Mouse (Mus musculus): Measurements from ENCODE around the gene Matn4.

Gene Matn4

DNA sequence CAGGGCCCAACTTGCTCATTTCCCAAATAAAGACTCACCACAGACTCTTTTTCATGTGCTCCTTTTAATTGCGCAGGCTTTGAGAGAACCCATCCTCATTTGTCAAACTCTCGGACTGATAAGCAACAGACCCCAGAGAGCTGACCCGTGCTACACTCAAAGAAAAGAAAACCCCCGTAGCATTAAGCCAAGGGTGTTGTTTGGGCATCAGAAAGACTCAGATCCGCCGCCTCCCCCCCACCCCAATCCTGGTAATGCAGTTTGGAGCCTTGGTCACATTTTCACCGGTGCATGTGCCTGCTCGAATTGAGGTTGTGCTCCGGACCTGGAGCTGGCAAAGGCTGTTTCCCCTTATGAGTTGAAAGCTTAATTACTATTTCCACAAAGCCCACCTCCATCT is at the start of gene Matn4:
Matn4 (minus strand) TSS at position 101 of the 400 bp plus-strand sequence.
- no peak for DNase-seq

DNA sequence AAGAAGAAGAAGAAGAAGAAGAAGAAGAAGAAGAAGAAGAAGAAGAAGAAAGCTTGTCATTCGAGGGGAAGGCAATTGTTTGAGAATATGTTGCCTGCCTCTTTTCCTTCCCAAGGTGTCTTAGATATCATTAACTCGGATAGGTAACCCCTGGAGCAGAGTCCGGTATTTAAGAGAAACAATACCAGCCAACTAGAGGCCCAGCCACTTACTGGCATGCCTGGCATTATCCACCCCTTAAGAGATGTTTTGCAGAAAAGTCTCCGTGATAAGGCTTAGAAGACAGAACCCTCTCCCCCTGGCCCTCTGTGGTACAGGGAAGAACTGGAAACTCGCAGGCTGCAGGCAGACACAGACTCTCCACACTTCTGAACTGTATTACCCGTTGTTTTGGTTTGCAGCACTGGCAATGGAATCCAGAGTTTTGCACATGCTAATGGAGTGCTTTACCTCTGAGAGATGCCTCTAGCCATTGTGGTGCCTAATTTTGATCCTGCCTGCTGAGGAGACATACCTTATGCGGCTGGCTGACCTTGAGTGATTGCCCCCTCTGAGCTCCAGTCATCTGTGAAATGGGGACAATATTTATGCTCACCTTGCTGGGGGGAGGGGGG is 49.0 kb upstream of the Matn4 start:
- peak in 1 of 2 experiments; percentile 28 for DNase-seq

- peak in 1 of 2 experiments; percentile 18 for DNase-seq
Observed at GRCm38 (mm10) chr2:164453047-164453757, 48.2 kb upstream of the Matn4 start.

GRCm38 (mm10) chr2:164452000-164452676 is 47.2 kb upstream of the Matn4 start:
- DNase-seq = peak in 1 of 2 experiments; percentile 18

DNA sequence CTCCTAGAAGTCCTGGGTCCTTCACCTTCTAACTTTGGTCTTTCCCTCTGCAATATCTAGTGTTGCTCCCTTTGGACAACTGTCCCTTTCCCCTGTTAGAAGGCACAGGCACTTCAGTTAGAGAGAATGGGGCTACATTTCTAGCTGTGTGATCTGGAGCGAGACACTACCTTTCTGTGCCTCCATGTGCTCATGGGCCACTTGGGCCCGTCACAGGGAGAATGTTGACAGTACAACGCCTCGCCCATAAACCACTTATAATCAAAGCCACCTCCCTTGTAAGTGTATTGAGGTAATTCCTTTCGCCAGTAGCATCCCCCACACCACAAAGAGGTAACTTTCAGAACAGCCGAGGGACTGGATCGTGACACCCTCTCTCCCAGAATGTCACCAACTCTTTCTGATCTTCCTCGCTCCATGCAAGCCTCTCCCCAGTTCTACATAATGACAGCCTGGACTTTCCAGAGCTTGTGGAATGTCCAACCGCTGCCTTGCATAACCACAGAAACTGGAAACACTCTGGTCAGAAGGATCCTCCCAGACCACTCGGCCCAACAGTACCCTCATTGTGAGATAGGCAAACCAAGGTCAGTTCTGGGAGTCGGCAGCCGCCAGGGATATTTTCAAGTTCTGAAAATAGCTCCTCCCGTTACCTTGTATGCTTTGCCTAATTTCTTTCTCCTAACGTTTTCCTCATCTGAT is 44.5 kb upstream of the Matn4 start:
- no peak for DNase-seq

DNA sequence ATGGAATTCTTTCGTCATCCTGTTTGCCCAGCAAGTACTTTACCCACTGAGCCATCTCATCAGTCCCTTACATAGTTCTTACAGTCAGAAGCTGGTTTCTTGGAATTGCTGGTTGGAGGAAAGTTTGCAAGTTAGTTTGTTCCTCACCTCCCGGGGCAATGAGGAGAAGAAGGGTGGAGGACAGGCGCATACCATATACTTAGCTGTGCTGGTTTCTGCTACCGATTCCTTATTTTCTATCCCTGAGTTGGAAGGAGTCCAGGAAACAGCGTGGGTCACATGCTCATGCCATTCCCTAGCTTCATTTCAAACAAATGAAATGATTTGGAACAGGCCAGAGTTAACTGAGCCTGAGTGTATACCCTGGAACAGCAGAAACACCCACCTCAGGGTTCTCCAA is 44.0 kb upstream of the Matn4 start:
- DNase-seq = no peak

DNA sequence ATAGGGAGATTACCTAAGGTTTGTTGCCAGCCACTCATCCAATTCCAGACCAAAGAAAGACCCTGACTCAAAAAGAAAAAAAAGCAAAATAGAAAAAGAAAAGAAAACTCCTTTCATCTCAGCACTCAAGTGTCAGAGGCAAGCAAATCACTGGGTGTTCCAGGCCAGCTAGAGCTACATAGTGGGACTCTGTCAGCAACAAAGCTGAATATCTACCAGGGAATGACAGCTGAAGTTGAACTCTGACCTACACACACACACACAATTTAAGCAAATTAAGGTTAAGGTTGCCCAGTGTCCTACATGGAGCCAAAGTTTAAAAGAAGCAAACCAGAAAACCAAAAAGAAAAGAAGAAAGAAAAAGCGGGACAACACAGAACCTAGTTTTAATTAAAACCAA is 43.2 kb upstream of the Matn4 start:
- DNase-seq = no peak

GRCm38 (mm10) chr2:164446086-164446469 is 41.1 kb upstream of the Matn4 start:
- no peak for DNase-seq

GRCm38 (mm10) chr2:164445399-164446085 is 40.6 kb upstream of the Matn4 start:
- DNase-seq = no peak

DNA sequence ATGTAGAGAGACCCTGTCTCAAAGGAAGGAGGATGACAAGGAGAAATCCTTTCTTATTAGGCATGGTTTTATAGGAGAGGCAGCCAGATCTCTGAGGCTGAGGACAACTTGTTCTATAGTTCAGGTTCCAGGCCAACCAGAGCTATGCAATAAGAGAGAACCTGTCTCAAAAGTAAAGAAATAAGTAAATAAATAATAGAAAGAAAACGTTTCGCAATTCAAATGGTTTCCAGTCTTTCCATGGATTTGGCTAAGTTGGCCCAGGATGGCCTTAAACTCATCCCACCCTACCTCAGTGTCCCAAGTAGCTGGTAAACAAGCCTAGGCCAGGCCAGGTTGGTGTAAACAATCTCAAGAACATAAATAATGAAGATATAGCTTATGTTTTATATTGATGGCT is 39.7 kb upstream of the Matn4 start:
- DNase-seq = no peak

DNA sequence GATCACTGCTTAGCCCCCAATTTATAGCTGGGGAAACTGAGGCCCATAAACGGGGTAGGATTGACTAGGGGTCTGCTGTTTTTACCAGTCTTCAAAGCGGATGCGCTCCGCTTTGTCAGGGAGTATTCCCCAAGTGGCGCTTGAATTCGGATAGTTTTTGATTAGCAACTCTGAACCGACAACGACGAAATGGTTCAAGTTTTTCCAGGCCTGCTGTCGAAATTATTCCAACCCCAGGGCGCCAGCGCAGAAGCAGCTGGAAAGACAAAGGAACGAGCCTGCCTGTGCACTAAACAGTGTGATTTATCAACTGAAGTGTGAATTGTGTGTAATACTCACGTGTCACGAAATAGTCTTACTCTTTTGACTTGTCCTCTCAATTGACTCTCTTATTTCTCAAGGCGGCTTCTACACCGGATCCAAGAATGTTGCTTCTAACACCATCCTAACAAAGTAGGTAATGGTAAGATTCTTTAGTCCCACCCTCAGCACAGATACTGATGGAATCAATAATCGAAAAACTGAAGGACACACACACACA is 38.6 kb upstream of the Matn4 start, which contains the start of gene Sdc4:
Sdc4 (minus strand) TSS at position 428 of the 541 bp plus-strand sequence.
- no peak for DNase-seq

GRCm38 (mm10) chr2:164443051-164443437 is 38.1 kb upstream of the Matn4 start:
- DNase-seq = peak; percentile 92 to 95

DNA sequence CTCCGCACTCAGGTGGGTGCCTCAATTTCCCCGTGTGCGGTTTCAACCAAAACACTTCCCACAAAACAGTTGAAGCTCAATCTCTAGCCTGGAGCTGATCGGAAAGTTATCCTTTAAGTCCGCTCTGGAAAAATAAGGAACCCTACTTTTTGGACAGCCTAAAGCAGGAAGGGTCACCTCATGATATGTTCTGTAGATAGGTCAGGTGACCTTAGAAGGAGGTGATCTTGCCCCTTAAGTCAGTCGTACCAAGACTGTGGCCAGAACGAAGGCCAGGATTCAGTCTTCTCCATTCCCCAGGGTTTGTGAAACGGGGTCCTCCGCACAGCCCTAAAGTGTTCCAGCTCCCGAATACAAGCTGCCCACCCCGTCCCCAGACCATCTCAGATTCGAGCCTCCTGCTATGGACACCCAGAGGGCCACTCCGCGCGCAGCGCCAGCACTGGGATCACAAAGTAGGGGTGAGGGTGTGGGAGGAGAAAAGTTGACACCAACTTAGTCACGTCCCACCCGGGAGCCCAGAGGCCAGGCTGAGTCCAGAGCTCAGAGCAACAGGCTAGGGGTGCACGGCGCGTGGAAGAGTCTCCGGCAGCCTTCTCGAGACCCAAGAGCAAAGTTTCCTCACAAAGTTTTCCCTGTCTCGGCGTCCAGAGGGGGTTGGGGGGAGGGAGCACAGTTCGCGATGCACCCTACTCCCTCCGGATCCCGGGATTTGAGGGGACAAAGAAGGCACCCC is 37.5 kb upstream of the Matn4 start:
- peak; percentile 63 to 75 for DNase-seq

DNA sequence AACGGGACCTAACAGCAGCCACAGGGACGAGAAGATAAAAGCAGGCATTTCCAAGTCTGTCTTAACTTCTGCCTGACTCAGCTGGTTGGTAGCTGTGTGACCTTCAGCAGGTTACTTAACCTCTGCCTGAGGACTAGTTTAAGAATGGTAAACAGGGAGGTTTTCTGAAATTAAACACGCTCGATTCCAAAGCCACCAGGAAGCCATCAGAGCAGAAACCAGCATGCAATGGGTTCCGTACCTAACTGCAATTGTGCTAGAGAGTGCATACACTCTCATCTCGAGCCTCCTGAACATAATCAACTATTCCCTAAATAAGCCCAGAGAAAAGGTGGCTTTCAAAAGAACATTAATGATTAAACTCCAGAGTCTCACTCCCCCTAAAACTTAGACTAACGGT is 36.8 kb upstream of the Matn4 start:
- no peak for DNase-seq

DNA sequence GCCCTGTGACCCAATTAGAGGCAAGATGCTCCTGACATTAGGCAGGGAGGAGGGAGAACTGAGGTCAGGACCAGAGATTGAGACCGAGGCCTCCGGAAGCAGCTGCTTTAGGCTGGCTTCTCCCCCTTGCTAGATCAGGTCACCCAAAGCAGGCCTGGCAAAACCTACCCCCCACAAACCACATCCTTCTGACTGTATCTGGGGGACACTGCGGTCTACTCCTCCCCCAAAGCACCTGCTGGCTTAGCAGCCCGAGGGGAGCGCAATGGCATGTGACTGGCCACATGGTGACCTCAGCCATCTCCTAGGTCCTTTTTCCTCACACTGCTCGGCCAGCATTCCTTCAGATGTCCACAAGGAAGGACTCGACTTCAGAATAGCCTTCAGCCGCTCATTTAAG is 36.2 kb upstream of the Matn4 start:
- peak in 1 of 2 experiments; percentile 62 for DNase-seq

- DNase-seq = peak in 1 of 2 experiments; percentile 64
Observed at GRCm38 (mm10) chr2:164440314-164440713, 35.4 kb upstream of the Matn4 start.

DNA sequence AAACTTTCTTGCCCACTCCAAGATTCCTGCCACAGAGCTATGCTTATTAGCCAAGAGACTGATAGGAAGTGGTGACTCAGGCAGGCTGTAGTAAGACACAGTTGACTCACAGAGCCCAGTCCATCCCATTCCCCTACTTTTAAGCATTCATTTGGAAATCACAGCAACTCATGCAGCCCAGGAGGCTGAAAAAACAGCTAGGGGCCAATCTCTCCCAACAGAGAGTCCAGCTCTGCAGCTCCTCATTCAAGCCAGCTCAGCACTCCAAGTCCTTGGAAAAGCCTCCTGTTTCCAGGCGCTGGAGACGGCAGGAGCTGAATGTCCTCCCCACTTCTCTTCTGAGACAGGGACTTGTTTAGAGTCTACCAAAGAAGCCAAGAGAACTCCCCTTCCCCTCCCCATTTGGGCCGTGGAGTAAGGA is 34.1 kb upstream of the Matn4 start:
- DNase-seq = no peak

- peak in 1 of 2 experiments; percentile 58 for DNase-seq
Observed at GRCm38 (mm10) chr2:164438257-164438656, 33.3 kb upstream of the Matn4 start.

DNA sequence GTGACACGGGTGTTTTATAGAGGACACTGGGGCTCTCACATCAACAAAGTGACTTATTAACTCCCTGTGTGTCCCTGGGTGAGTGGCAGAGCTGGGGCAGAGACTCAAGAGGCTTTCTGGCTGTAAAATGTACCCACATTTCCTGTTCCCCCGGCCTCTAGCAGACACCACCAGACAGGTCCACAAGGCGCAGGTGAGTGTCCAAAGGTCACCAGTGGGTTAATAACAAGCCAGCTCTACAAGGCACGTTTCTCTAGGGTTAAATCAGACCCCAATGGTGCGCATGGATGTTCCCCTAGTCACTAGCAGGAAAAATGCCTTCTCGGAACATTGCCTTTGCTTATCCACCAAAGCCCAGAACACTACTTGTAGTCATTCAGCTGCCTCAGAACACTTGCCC is 32.8 kb upstream of the Matn4 start:
- peak in 1 of 2 experiments; percentile 59 for DNase-seq

DNA sequence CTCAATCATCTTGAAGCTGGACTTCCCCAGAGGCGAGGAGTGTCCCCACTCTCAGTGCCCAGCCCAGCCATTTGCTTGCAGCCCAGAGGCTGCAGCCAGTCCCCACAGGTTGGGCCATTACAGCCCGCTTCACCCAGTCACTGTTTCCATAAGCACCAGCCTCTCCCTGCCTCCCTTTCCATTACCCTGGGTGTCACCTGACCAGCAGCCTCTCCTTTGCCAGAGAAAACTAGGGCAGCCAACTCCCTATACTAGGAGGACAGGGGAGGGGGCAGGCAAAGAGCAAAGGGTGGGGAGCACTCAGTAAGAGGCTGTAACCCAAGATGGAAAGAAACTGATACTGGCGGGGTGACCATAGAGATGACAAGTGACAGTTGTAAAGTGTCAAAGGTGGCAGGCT is 32.0 kb upstream of the Matn4 start:
- peak; percentile 57 to 69 for DNase-seq

GRCm38 (mm10) chr2:164436215-164436913 is 31.4 kb upstream of the Matn4 start:
- DNase-seq = peak in 1 of 2 experiments; percentile 43

All from kidney, postnatal 4 days (tissue).